In genomic region chr12:54197849-54198248, GRCm38 (mm10) we compare ENCODE assay signal across 11 mouse cellular contexts. TPM values are rescaled to one million over a fixed set of nuclear protein-coding genes. Genes with fewer than 3 reads are reported as not detected.
DNase-seq lines count a peak whose midpoint lies in the region; ATAC-seq and TF ChIP-seq lines count a peak whose summit lies in the region.
"Had no signal": no experiment of that assay in that cellular context is flagged by ENCODE, and none has a peak within 500 bp of the region (broad histone marks: within the 10 kb centered on the region; RNA-seq: fewer than 3 reads in every experiment).

No protein-coding gene starts in this region.

- H3K36me3 ChIP-seq in kidney, adult 2 months (ENCODE audit: control insufficient read depth, insufficient read depth, low read length), result no peaks in the 10 kb centered on the region
- H3K36me3 ChIP-seq in kidney, embryonic 14.5 days (ENCODE audit: control insufficient read depth, insufficient read depth, low read length), result no peaks in the 10 kb centered on the region
- H3K36me3 ChIP-seq in intestine, embryonic 16.5 days (ENCODE audit: control insufficient read depth, insufficient read depth, low read length), result no peaks in the 10 kb centered on the region
- H3K36me3 ChIP-seq: embryonic facial prominence, embryonic 12.5 days; limb, embryonic 13.5 days had no signal

- H3K4me3 ChIP-seq in kidney, adult 2 months (ENCODE audit: insufficient read depth, low read depth, low read length), result 0 out of 2 replicates have a peak overlapping the region, but pooled peaks have one; percentile 14
- H3K4me3 ChIP-seq in kidney, embryonic 14.5 days (ENCODE audit: low read length), result no peak overlapping the region
- H3K4me3 ChIP-seq in intestine, embryonic 16.5 days (ENCODE audit: low read length), result peak overlapping the region; percentile 22
- H3K4me3 ChIP-seq: embryonic facial prominence, embryonic 12.5 days; limb, embryonic 13.5 days had no signal

- no peak for TF ChIP-seq CTCF in kidney, adult 2 months (conservative IDR thresholded peaks at IDR 0.05; ENCODE audit: insufficient read depth, insufficient read length, low read depth, low read length)

- peak; percentile 65 for DNase-seq in kidney, adult 2 months
- DNase-seq in retina, embryonic 14.5 days (ENCODE audit: low spot score), result peak; percentile 11
- no peak for DNase-seq in retina, postnatal 1 day
- DNase-seq in thymus, postnatal 14 days, result no peak
- DNase-seq: gastrocnemius, postnatal 25 days; thymus, postnatal 25 days had no signal

- H3K4me1 ChIP-seq in kidney, adult 2 months (ENCODE audit: control insufficient read depth, insufficient read depth, low read length), result peaks cover 9% of the 10 kb centered on the region
- 0 out of 2 replicates have a peak, but pooled peaks cover 6% of the 10 kb centered on the region for H3K4me1 ChIP-seq in kidney, embryonic 14.5 days (ENCODE audit: control insufficient read depth, insufficient read depth, low read length)
- H3K4me1 ChIP-seq in intestine, embryonic 16.5 days (ENCODE audit: control insufficient read depth, insufficient read depth, low read length), result peaks cover 51% of the 10 kb centered on the region

- H3K9me3 ChIP-seq in kidney, embryonic 14.5 days (ENCODE audit: control insufficient read depth, low read length), result no peaks in the 10 kb centered on the region
- no peaks in the 10 kb centered on the region for H3K9me3 ChIP-seq in intestine, embryonic 16.5 days (ENCODE audit: control insufficient read depth, low read length)
- H3K9me3 ChIP-seq: embryonic facial prominence, embryonic 12.5 days; limb, embryonic 13.5 days had no signal

- H3K27ac ChIP-seq in kidney, adult 2 months (ENCODE audit: insufficient read depth, low read depth, low read length), result peak overlapping the region; percentile 26; the same call in 1 of the 2 replicates
- no peak overlapping the region for H3K27ac ChIP-seq in kidney, embryonic 14.5 days (ENCODE audit: low read depth, low read length)
- peak overlapping the region; percentile 87 for H3K27ac ChIP-seq in intestine, embryonic 16.5 days (ENCODE audit: low read length)
- H3K27ac ChIP-seq: embryonic facial prominence, embryonic 12.5 days; limb, embryonic 13.5 days had no signal

- TF ChIP-seq POLR2A in kidney, adult 2 months (IDR thresholded peaks at IDR 0.05; ENCODE audit: low read depth, low read length), result no peak

- no peak for ATAC-seq in kidney, embryonic 14.5 days (ENCODE audit: low FRiP score, low TSS enrichment)
- peak; percentile 51 for ATAC-seq in intestine, embryonic 16.5 days
- no peak for ATAC-seq in inflammation-experienced regulatory T-cells, adult 6 months

- H3K4me2 ChIP-seq in kidney, embryonic 14.5 days (replicated peaks; ENCODE audit: low read depth, low read length), result no peak overlapping the region
- peak overlapping the region; percentile 35 for H3K4me2 ChIP-seq in intestine, embryonic 16.5 days (ENCODE audit: low read depth, low read length)
- H3K4me2 ChIP-seq: embryonic facial prominence, embryonic 12.5 days; limb, embryonic 13.5 days had no signal

- H3K27me3 ChIP-seq in kidney, adult 2 months (replicated peaks; ENCODE audit: control insufficient read depth, insufficient read depth, low read length), result no peaks in the 10 kb centered on the region
- H3K27me3 ChIP-seq in kidney, embryonic 14.5 days (ENCODE audit: control insufficient read depth, insufficient read depth, low read length), result peaks cover 11% of the 10 kb centered on the region; the same call in 1 of the 2 replicates
- no peaks in the 10 kb centered on the region for H3K27me3 ChIP-seq in intestine, embryonic 16.5 days (replicated peaks; ENCODE audit: control insufficient read depth, insufficient read depth, low read length)

- H3K9ac ChIP-seq in kidney, embryonic 14.5 days (ENCODE audit: low read depth, low read length), result no peak overlapping the region
- peak overlapping the region; percentile 24 for H3K9ac ChIP-seq in intestine, embryonic 16.5 days (ENCODE audit: low read depth, low read length)
- H3K9ac ChIP-seq: embryonic facial prominence, embryonic 12.5 days; limb, embryonic 13.5 days had no signal

- 31% methylated on average over 11 of the region's 11 CpGs for WGBS in kidney, adult 2 months
- 62% methylated on average over 11 of the region's 11 CpGs for WGBS in kidney, embryonic 14.5 days
- WGBS in intestine, embryonic 16.5 days, result 28% methylated on average over 11 of the region's 11 CpGs

RNA-seq across cellular contexts. Expression of gene Egln3, which starts 5.8 kb away (rescaled TPM):
- 6.5 and 7.0 TPM in 2 replicates for polyA plus RNA-seq in kidney, adult 2 months (2012; rRNA removed)
- 13.5 and 14.5 TPM in 2 replicates for polyA plus RNA-seq in kidney, embryonic 14.5 days (2014; fragmentation: Nextera tagmentation; extraction: Ambion mirVana)
- polyA plus RNA-seq in intestine, embryonic 16.5 days (2015; fragmentation: Nextera tagmentation; extraction: Ambion mirVana), result 69.4 and 73.6 TPM in 2 replicates
- polyA plus RNA-seq in inflammation-experienced regulatory T-cells, adult 6 months (2017; shearing (Covaris generic)), result 1 to 10 TPM in 2 of 3 experiments, under 1 TPM in 1; 0.70 to 2.2 (median 2.0) TPM

Comparison
In these comparisons a context has a peak if more than half of its experiments do, and no peak if none do; other contexts are left out.
1. DNase-seq: peak in kidney, adult 2 months (single experiment) and retina, embryonic 14.5 days (single experiment); none in retina, postnatal 1 day (single experiment) and thymus, postnatal 14 days (single experiment).